Mouse (Mus musculus): ENCODE measurements around the gene Slc12a6. TPM values are rescaled to one million over a fixed set of nuclear protein-coding genes. Genes with fewer than 3 reads are reported as not detected.
A peak's percentile ranks its signal among the peaks of the same experiment; 100 is the strongest.

Gene Slc12a6
- total RNA-seq, 2 experiments from 2014 or later, result 18.5 to 27.1 TPM

GRCm38 (mm10) chr2:112298221-112298620 is 32.6 kb downstream of the Slc12a6 start:
- no peak for DNase-seq
- intact Hi-C loops (cut with DNase I), result no loop called here

- intact Hi-C loops (cut with DNase I), result no loop called here
- DNase-seq, result no peak
These were observed 43.0 kb downstream of the Slc12a6 start for GRCm38 (mm10) chr2:112308671-112309070.

- intact Hi-C loops (cut with DNase I), result no loop called here
- no peak for DNase-seq
These were observed 43.6 kb downstream of the Slc12a6 start for GRCm38 (mm10) chr2:112309161-112309600.

- DNase-seq, result no peak
These were observed 50.0 kb downstream of the Slc12a6 start for GRCm38 (mm10) chr2:112315638-112316037.

GRCm38 (mm10) chr2:112318227-112318626 is 52.6 kb downstream of the Slc12a6 start:
- DNase-seq, result no peak
- intact Hi-C loops (cut with DNase I), result loop anchor here (10.0 kb wide), 1 partner anchor 53 kb away; the partner anchor contains the start of genes Gm21985, Nop10 and Slc12a6

More at GRCm38 (mm10) chr2:112315638-112316037, 50.0 kb downstream of the Slc12a6 start:
- intact Hi-C loops (cut with DNase I), result loop anchor here (10.0 kb wide), 1 partner anchor 51 kb away; the partner anchor contains the start of genes Gm21985, Nop10 and Slc12a6

- intact Hi-C loops (cut with DNase I), result loop anchor here (10.0 kb wide), 1 partner anchor 54 kb away; the partner anchor contains the start of genes Gm21985, Nop10 and Slc12a6
- no peak for DNase-seq
These were observed 53.3 kb downstream of the Slc12a6 start for GRCm38 (mm10) chr2:112318905-112319304.

- DNase-seq, result no peak
- intact Hi-C loops (cut with DNase I), result no loop called here
These were observed 62.6 kb downstream of the Slc12a6 start for GRCm38 (mm10) chr2:112328069-112328777.

- intact Hi-C loops (cut with DNase I), result loop anchor here (10.0 kb wide), 1 partner anchor 87 kb away; no protein-coding TSS in a partner anchor
- DNase-seq, result no peak
These were observed 66.7 kb downstream of the Slc12a6 start for GRCm38 (mm10) chr2:112332051-112332898.

GRCm38 (mm10) chr2:112337211-112337610 is 71.6 kb downstream of the Slc12a6 start:
- intact Hi-C loops (cut with DNase I), result loop anchor here (10.0 kb wide), 1 partner anchor 92 kb away; no protein-coding TSS in a partner anchor
- no peak for DNase-seq

- DNase-seq, result no peak
- intact Hi-C loops (cut with DNase I), result loop anchor here (10.0 kb wide), 1 partner anchor 95 kb away; no protein-coding TSS in a partner anchor
These were observed 74.1 kb downstream of the Slc12a6 start for GRCm38 (mm10) chr2:112339736-112340135.

- intact Hi-C loops (cut with DNase I), result no loop called here
- DNase-seq, result no peak
These were observed 75.5 kb downstream of the Slc12a6 start for GRCm38 (mm10) chr2:112341117-112341516.

GRCm38 (mm10) chr2:112348246-112348645 is 82.6 kb downstream of the Slc12a6 start:
- no peak for DNase-seq
- intact Hi-C loops (cut with DNase I), result no loop called here

- DNase-seq, result no peak
- intact Hi-C loops (cut with DNase I), result no loop called here
These were observed 88.2 kb downstream of the Slc12a6 start for GRCm38 (mm10) chr2:112353685-112354455.

- intact Hi-C loops (cut with DNase I), result loop anchor here (5.0 kb wide), 1 partner anchor 122 kb away; the partner anchor contains the start of gene Lpcat4
- DNase-seq, result no peak
These were observed 94.0 kb downstream of the Slc12a6 start for GRCm38 (mm10) chr2:112359611-112360010.

GRCm38 (mm10) chr2:112360012-112360780 is 94.6 kb downstream of the Slc12a6 start:
- no peak for DNase-seq
- intact Hi-C loops (cut with DNase I), result loop anchor here (5.0 kb wide), 1 partner anchor 123 kb away; the partner anchor contains the start of gene Lpcat4

- intact Hi-C loops (cut with DNase I), result loop anchor here (5.0 kb wide), 1 partner anchor 123 kb away; the partner anchor contains the start of gene Lpcat4
These were observed 95.2 kb downstream of the Slc12a6 start for GRCm38 (mm10) chr2:112360781-112361169.

GRCm38 (mm10) chr2:112367222-112367621 is 101.6 kb downstream of the Slc12a6 start:
- intact Hi-C loops (cut with DNase I), result loop anchor here (5.0 kb wide), 1 partner anchor 105 kb away; the partner anchor contains the start of gene Nop10
- DNase-seq, result no peak

More at GRCm38 (mm10) chr2:112360781-112361169, 95.2 kb downstream of the Slc12a6 start:
- DNase-seq, result no peak

- intact Hi-C loops (cut with DNase I), result loop anchor here (5.0 kb wide), 1 partner anchor 106 kb away; the partner anchor contains the start of gene Nop10
- peak; percentile 76 to 84 for DNase-seq
These were observed 102.4 kb downstream of the Slc12a6 start, which contains the start of gene Emc4 for GRCm38 (mm10) chr2:112367726-112368673. Gene Emc4, minus strand, starts transcription at chr2:112368027.

Data from gastrocnemius, postnatal 36 days (tissue).